Mouse (Mus musculus) forebrain, postnatal 0 days (tissue): Measurements from ENCODE around the gene Efl1. TPM values are rescaled to one million over a fixed set of nuclear protein-coding genes. Genes with fewer than 3 reads are reported as not detected.

Experiments
- ATAC-seq: fragments of 200-750 bp; cut with Nextera tagmentation; 2 replicates; pipeline ENCODE4 v1.8.0; 2017; ENCODE audit warnings: mild to moderate bottlenecking, moderate library complexity
- DNase-seq: peaks from one replicate; pipeline ENCODE4 v3.0.0-alpha.2; 2015
- H3K27ac ChIP-seq: fragments of 300-500 bp; sonication (generic); 2 replicates; pipeline ENCODE4 v1.5.1; 2014; ENCODE audit warnings: low read depth, mild to moderate bottlenecking, antibody characterized with exemption, low read length, moderate library complexity, mixed read lengths
- H3K27me3 ChIP-seq: fragments of 300-500 bp; sonication (generic); 2 replicates; pipeline ENCODE4 v1.6.1; 2014; ENCODE audit warnings: mild to moderate bottlenecking, low read length, mixed read lengths; ENCODE audit not compliant: insufficient read depth
- H3K36me3 ChIP-seq: fragments of 300-500 bp; sonication (generic); 2 replicates; pipeline ENCODE4 v1.6.1; 2014; ENCODE audit warnings: mild to moderate bottlenecking, moderate library complexity; ENCODE audit not compliant: insufficient read depth
- H3K4me1 ChIP-seq: fragments of 300-500 bp; sonication (generic); 2 replicates; pipeline ENCODE4 v1.6.1; 2014; ENCODE audit warnings: antibody characterized with exemption; ENCODE audit not compliant: insufficient read depth
- H3K4me2 ChIP-seq: fragments of 300-500 bp; sonication (generic); 2 replicates; pipeline ENCODE4 v1.6.1; 2014; ENCODE audit warnings: low read depth, mild to moderate bottlenecking, moderate library complexity
- H3K4me3 ChIP-seq: fragments of 300-500 bp; sonication (generic); 2 replicates; pipeline ENCODE4 v1.5.1; 2014; ENCODE audit warnings: low read depth, low read length, mixed read lengths
- H3K9ac ChIP-seq: fragments of 300-500 bp; sonication (generic); 2 replicates; pipeline ENCODE4 v1.6.1; 2014; ENCODE audit warnings: mild to moderate bottlenecking
- H3K9me3 ChIP-seq: fragments of 300-500 bp; sonication (generic); 2 replicates; pipeline ENCODE4 v1.6.1; 2016; ENCODE audit warnings: low read length
- CTCF ChIP-seq: sonication (generic); IDR thresholded peaks from 2 replicates; pipeline ENCODE4 v1.5.1; 2016; ENCODE audit warnings: antibody characterized with exemption, control low read depth, low read depth
- WGBS: fragments of 180-500 bp; shearing (Covaris S2); extraction: QIAGEN DNeasy Blood & Tissue Kit; methylation state at CpG from one replicate; pipeline ENCODE4 v1.1.7; 2014; 5-methylcytosine and 5-hydroxymethylcytosine counted together
- polyA plus RNA-seq: library from polyadenylated mRNA; unstranded; fragments of >200 nt; fragmentation: Nextera tagmentation; extraction: Ambion mirVana; gene quantifications from 2 replicates; pipeline ENCODE4 v1.2.1, GENCODE M21; 2015
- total RNA-seq: library from RNA; depleted of rRNA; stranded (reverse); fragments of >200 nt; gene quantifications from 2 replicates; pipeline ENCODE4 v1.2.3, GENCODE M21; 2014

Gene Efl1
- total and polyA plus RNA-seq, 2 experiments from 2014 or later, result 15.9 to 20.8 TPM

GRCm38 (mm10) chr7:82734748-82735600 lies 86.6 kb downstream of the Efl1 start:
- WGBS, result 70% methylated on average over 3 of the region's 3 CpGs
- DNase-seq (no peak), ATAC-seq (peak; percentile 67)
- Histone ChIP-seq H3K4me2 (no peak overlapping the region), H3K36me3 (no peaks in the 10 kb centered on the region), H3K9me3 (no peaks in the 10 kb centered on the region), H3K4me3 (no peak overlapping the region), H3K9ac (no peak overlapping the region), H3K27ac (no peak overlapping the region), H3K27me3 (no peaks in the 10 kb centered on the region), H3K4me1 (no peaks in the 10 kb centered on the region)
- TF ChIP-seq CTCF, result no peak

GRCm38 (mm10) chr7:82743116-82743765 lies 94.8 kb downstream of the Efl1 start:
- Histone ChIP-seq H3K4me3 (no peak overlapping the region), H3K36me3 (no peaks in the 10 kb centered on the region), H3K4me1 (no peaks in the 10 kb centered on the region), H3K27ac (no peak overlapping the region), H3K4me2 (no peak overlapping the region), H3K9ac (no peak overlapping the region), H3K27me3 (no peaks in the 10 kb centered on the region), H3K9me3 (no peaks in the 10 kb centered on the region)
- no peak for TF ChIP-seq CTCF
- ATAC-seq (peak; percentile 58), DNase-seq (peak; percentile 17)
- 44% methylated on average over 11 of the region's 11 CpGs for WGBS

- WGBS, result 81% methylated on average over 18 of the region's 18 CpGs
- no peaks in the 10 kb centered on the region for H3K27me3 ChIP-seq
- H3K36me3 ChIP-seq, result no peaks in the 10 kb centered on the region
- no peak overlapping the region for H3K9ac ChIP-seq
- ATAC-seq (no peak), DNase-seq (no peak)
- TF ChIP-seq CTCF, result no peak
- H3K4me3 ChIP-seq, result no peak overlapping the region
- H3K4me2 ChIP-seq, result no peak overlapping the region
- H3K4me1 ChIP-seq, result no peaks in the 10 kb centered on the region
- H3K9me3 ChIP-seq, result no peaks in the 10 kb centered on the region
- H3K27ac ChIP-seq, result no peak overlapping the region
Measured at GRCm38 (mm10) chr7:82744167-82744715, 95.8 kb downstream of the Efl1 start.

- H3K9me3 ChIP-seq, result no peaks in the 10 kb centered on the region
- 90% methylated on average over 2 of the region's 2 CpGs for WGBS
- no peaks in the 10 kb centered on the region for H3K36me3 ChIP-seq
- no peak for DNase-seq
- no peak for TF ChIP-seq CTCF
- ATAC-seq, result no peak
- no peaks in the 10 kb centered on the region for H3K4me1 ChIP-seq
- no peak overlapping the region for H3K27ac ChIP-seq
- H3K4me3 ChIP-seq, result no peak overlapping the region
- no peak overlapping the region for H3K9ac ChIP-seq
- no peaks in the 10 kb centered on the region for H3K27me3 ChIP-seq
- no peak overlapping the region for H3K4me2 ChIP-seq
Measured at GRCm38 (mm10) chr7:82748812-82749211, 100.4 kb downstream of the Efl1 start.

GRCm38 (mm10) chr7:82749239-82749638 lies 100.8 kb downstream of the Efl1 start:
- no peak for DNase-seq
- WGBS, result 89% methylated on average over 8 of the region's 8 CpGs
- Histone ChIP-seq H3K4me1 (no peaks in the 10 kb centered on the region), H3K27ac (no peak overlapping the region), H3K27me3 (no peaks in the 10 kb centered on the region), H3K4me2 (no peak overlapping the region), H3K36me3 (no peaks in the 10 kb centered on the region), H3K9me3 (no peaks in the 10 kb centered on the region), H3K4me3 (no peak overlapping the region), H3K9ac (no peak overlapping the region)
- no peak for TF ChIP-seq CTCF
- no peak for ATAC-seq

- TF ChIP-seq CTCF, result no peak
- no peak overlapping the region for H3K27ac ChIP-seq
- H3K36me3 ChIP-seq, result no peaks in the 10 kb centered on the region
- no peak overlapping the region for H3K4me3 ChIP-seq
- no peak for ATAC-seq
- H3K27me3 ChIP-seq, result no peaks in the 10 kb centered on the region
- DNase-seq, result no peak
- H3K4me1 ChIP-seq, result no peaks in the 10 kb centered on the region
- no peak overlapping the region for H3K4me2 ChIP-seq
- no peak overlapping the region for H3K9ac ChIP-seq
- H3K9me3 ChIP-seq, result no peaks in the 10 kb centered on the region
- WGBS, result 61% methylated on average over 8 of the region's 8 CpGs
Measured at GRCm38 (mm10) chr7:82752171-82753085, 104.0 kb downstream of the Efl1 start.
